Mouse (Mus musculus): Measurements from ENCODE around the gene Xylt1. TPM values are rescaled to one million over a fixed set of nuclear protein-coding genes. Genes with fewer than 3 reads are reported as not detected.

Gene Xylt1
- polyA plus RNA-seq, 1 experiment: 2.7 TPM

GRCm38 (mm10) chr7:117515794-117516193, 135.0 kb downstream of the Xylt1 start:
- DNase-seq: no peak
- Histone ChIP-seq H3K4me3 (replicated peaks; ENCODE audit: extremely low read depth, low read depth, low read length) (no peak overlapping the region), H3K4me1 (ENCODE audit: control insufficient read depth, insufficient read depth, low read length) (no peaks in the 10 kb centered on the region)
- no peak for TF ChIP-seq POLR2A (IDR thresholded peaks at IDR 0.05; ENCODE audit: borderline replicate concordance, extremely low read depth, low read depth, low read length)
- TF ChIP-seq CTCF (IDR thresholded peaks at IDR 0.05; ENCODE audit: insufficient read depth, low read length): no peak
- WGBS: 31% methylated on average over 1 of the region's 1 CpGs

DNA sequence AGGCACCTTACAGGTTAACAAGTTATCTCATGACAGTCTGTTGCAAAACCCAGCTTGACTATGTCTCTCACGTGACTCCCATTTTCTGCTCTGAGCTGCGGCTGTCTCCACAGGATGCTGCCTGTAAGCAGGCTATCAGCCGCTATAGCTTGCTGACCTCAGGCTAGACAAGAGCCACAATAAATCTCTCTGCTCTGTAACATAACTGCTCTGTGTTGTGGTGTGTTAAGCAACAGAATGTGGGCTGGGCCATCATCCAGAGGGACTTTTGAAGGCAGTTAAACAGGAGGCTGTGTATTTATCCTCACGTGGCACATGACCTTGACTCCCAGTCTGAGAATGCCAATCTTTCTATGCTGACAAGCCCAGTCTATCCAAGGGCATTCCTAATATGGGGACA, 136.1 kb downstream of the Xylt1 start:
- DNase-seq: no peak
- no peak for TF ChIP-seq CTCF (IDR thresholded peaks at IDR 0.05; ENCODE audit: insufficient read depth, low read length)
- no peak for TF ChIP-seq POLR2A (IDR thresholded peaks at IDR 0.05; ENCODE audit: borderline replicate concordance, extremely low read depth, low read depth, low read length)
- WGBS: 48% methylated on average over 4 of the region's 4 CpGs
- H3K4me3 ChIP-seq (replicated peaks; ENCODE audit: extremely low read depth, low read depth, low read length): no peak overlapping the region
- no peaks in the 10 kb centered on the region for H3K4me1 ChIP-seq (ENCODE audit: control insufficient read depth, insufficient read depth, low read length)

GRCm38 (mm10) chr7:117521369-117521768, 140.6 kb downstream of the Xylt1 start:
- TF ChIP-seq POLR2A (IDR thresholded peaks at IDR 0.05; ENCODE audit: borderline replicate concordance, extremely low read depth, low read depth, low read length) (no peak), CTCF (IDR thresholded peaks at IDR 0.05; ENCODE audit: insufficient read depth, low read length) (no peak)
- no peak overlapping the region for H3K4me3 ChIP-seq (replicated peaks; ENCODE audit: extremely low read depth, low read depth, low read length)
- no peaks in the 10 kb centered on the region for H3K4me1 ChIP-seq (ENCODE audit: control insufficient read depth, insufficient read depth, low read length)
- no peak for DNase-seq

DNA sequence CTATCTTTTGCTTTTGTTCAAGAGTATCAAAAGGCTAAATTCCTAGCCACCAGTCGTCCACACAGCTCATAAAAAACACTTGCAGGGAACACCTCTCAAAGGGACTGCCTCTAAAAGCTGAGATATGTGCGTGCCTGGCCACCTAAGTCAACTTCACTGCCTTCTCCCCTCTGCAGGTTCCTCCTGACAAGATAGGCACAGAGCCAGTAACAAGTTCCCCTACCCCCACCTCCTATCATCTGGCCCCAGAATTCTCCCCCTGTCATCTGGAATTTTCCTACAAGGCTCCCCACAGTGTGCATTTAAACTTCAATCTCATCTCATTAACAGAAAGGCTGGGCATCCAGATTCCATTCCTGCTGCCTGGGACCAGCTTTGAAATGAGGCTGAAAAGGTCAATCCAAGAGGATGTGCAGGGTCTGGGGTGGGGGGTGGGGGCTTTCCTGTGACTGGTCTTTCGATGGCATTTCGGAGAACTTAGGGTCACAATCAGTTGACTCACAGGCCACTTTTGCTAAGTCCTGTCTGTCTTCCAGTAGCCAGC, 141.4 kb downstream of the Xylt1 start:
- H3K4me1 ChIP-seq (ENCODE audit: control insufficient read depth, insufficient read depth, low read length): no peaks in the 10 kb centered on the region
- no peak overlapping the region for H3K4me3 ChIP-seq (replicated peaks; ENCODE audit: extremely low read depth, low read depth, low read length)
- no peak for DNase-seq
- TF ChIP-seq POLR2A (IDR thresholded peaks at IDR 0.05; ENCODE audit: borderline replicate concordance, extremely low read depth, low read depth, low read length) (no peak), CTCF (IDR thresholded peaks at IDR 0.05; ENCODE audit: insufficient read depth, low read length) (no peak)
- 62% methylated on average over 4 of the region's 4 CpGs for WGBS

- no peak for TF ChIP-seq CTCF (IDR thresholded peaks at IDR 0.05; ENCODE audit: insufficient read depth, low read length)
- TF ChIP-seq POLR2A (IDR thresholded peaks at IDR 0.05; ENCODE audit: borderline replicate concordance, extremely low read depth, low read depth, low read length): no peak
- H3K4me3 ChIP-seq (replicated peaks; ENCODE audit: extremely low read depth, low read depth, low read length): no peak overlapping the region
- WGBS: 56% methylated on average over 7 of the region's 7 CpGs
- no peak for DNase-seq
- H3K4me1 ChIP-seq (ENCODE audit: control insufficient read depth, insufficient read depth, low read length): no peaks in the 10 kb centered on the region
Observed at GRCm38 (mm10) chr7:117524430-117525214, 143.8 kb downstream of the Xylt1 start.

DNA sequence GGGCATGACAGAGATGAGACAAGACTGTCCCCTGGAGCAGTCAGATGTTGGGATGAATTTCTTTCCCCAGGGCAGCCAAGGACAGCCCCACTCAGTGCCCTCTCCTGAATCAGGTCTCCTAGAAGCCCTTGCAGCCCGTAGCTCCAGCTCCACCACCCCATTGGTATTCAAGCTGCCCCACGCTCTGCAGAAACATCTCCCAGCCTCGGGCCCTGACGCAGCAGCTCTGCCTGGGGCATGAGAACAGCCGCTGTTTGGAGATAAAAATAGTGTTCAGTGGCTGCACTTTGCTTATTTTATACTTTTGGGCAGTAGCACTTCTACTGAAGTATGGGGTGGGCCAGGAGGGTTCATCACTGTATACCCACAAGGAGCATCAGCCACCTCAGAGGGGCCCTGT, 144.9 kb downstream of the Xylt1 start:
- Histone ChIP-seq H3K4me1 (ENCODE audit: control insufficient read depth, insufficient read depth, low read length) (no peaks in the 10 kb centered on the region), H3K4me3 (replicated peaks; ENCODE audit: extremely low read depth, low read depth, low read length) (no peak overlapping the region)
- no peak for TF ChIP-seq CTCF (IDR thresholded peaks at IDR 0.05; ENCODE audit: insufficient read depth, low read length)
- no peak for TF ChIP-seq POLR2A (IDR thresholded peaks at IDR 0.05; ENCODE audit: borderline replicate concordance, extremely low read depth, low read depth, low read length)
- no peak for DNase-seq
- 92% methylated on average over 5 of the region's 5 CpGs for WGBS

DNA sequence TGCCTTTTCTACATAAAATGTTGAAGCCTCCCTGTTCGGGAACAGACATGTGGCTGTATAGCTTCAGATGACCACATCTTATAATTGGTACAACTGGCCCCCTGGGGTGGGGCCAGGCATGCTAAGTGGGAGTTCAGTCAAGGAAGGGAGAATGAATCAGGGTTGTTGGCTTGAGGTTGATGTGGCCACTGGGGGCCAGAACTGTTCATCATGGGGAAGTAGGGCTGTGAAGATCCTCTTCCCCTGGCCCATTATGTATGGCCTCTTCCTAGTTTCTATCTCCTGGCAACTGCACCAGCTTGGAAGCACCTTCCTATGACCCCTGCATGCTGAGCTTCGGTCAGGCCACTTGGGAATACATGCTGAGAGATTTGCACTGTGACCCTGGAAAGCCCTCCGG, 145.8 kb downstream of the Xylt1 start:
- DNase-seq: no peak
- no peak overlapping the region for H3K4me3 ChIP-seq (replicated peaks; ENCODE audit: extremely low read depth, low read depth, low read length)
- no peak for TF ChIP-seq CTCF (IDR thresholded peaks at IDR 0.05; ENCODE audit: insufficient read depth, low read length)
- TF ChIP-seq POLR2A (IDR thresholded peaks at IDR 0.05; ENCODE audit: borderline replicate concordance, extremely low read depth, low read depth, low read length): no peak
- no peaks in the 10 kb centered on the region for H3K4me1 ChIP-seq (ENCODE audit: control insufficient read depth, insufficient read depth, low read length)
- WGBS: 90% methylated on average over 3 of the region's 3 CpGs

DNA sequence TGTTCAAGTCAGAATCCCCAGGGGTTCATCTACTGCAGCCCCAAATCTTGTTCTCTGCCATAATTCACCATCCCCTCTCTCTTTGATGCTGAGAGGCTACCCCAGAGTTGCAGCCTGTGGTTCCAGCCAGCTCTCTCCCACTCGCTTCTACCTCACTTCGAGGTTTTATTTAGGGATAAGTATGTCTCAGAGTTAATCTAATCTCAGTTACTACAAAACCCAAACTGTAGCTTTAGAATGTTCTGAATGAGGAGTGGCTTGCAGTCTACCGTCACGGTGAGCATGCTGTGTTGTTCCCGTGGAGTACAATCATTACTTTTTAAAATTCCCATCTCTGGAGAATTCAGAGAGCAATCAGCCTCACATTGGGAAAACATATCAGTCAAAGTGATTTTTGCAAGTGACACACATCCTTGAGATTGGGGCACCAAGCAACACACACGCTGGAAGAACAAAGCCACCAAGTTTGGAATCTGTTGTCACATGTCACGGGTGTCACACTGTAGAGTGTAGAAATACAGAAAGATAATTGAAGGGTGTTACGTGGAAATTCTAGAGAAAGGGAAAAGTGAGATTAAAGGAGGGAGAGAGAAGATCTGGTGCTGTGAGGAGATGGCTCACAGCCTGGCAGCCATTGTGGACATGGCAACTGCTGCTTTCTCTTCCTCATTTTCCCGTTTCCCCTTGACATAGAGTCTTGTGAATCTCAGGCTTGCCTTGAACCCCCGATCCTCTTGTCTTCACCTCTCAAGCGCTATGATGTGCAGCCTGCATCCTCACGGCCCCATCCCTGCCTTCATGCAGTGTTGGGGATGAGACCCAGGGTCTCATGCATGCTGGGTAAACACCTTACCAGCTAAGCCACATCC, 149.2 kb downstream of the Xylt1 start:
- DNase-seq: no peak
- TF ChIP-seq CTCF (IDR thresholded peaks at IDR 0.05; ENCODE audit: insufficient read depth, low read length): no peak
- TF ChIP-seq POLR2A (IDR thresholded peaks at IDR 0.05; ENCODE audit: borderline replicate concordance, extremely low read depth, low read depth, low read length): no peak
- WGBS: 82% methylated on average over 12 of the region's 12 CpGs
- Histone ChIP-seq H3K4me3 (replicated peaks; ENCODE audit: extremely low read depth, low read depth, low read length) (no peak overlapping the region), H3K4me1 (ENCODE audit: control insufficient read depth, insufficient read depth, low read length) (no peaks in the 10 kb centered on the region)

DNA sequence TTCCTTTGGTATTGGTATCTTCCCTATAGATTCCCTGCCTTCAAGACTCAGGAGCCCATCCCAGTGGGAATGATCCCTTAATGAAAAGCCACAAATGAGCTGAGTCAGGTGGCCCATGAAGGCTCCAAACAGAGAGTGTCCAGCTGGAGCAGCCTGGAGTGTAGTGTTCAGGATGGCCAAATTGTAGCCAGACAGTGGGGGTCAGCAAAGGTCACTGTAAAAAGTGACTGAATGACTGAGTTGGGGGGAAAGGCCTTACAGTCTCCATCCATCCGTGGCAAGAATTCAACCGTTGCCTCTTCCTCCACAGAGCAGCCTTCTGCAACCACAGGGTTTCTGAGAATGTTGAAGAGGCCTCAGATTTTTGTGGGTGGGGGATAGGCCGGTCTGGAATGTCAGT, 151.9 kb downstream of the Xylt1 start:
- 37% methylated on average over 3 of the region's 3 CpGs for WGBS
- no peak for TF ChIP-seq CTCF (IDR thresholded peaks at IDR 0.05; ENCODE audit: insufficient read depth, low read length)
- TF ChIP-seq POLR2A (IDR thresholded peaks at IDR 0.05; ENCODE audit: borderline replicate concordance, extremely low read depth, low read depth, low read length): no peak
- H3K4me3 ChIP-seq (replicated peaks; ENCODE audit: extremely low read depth, low read depth, low read length): no peak overlapping the region
- H3K4me1 ChIP-seq (ENCODE audit: control insufficient read depth, insufficient read depth, low read length): no peaks in the 10 kb centered on the region
- no peak for DNase-seq
